Comparison of ENCODE assay signal across 10 mouse cellular contexts in the genomic region with DNA sequence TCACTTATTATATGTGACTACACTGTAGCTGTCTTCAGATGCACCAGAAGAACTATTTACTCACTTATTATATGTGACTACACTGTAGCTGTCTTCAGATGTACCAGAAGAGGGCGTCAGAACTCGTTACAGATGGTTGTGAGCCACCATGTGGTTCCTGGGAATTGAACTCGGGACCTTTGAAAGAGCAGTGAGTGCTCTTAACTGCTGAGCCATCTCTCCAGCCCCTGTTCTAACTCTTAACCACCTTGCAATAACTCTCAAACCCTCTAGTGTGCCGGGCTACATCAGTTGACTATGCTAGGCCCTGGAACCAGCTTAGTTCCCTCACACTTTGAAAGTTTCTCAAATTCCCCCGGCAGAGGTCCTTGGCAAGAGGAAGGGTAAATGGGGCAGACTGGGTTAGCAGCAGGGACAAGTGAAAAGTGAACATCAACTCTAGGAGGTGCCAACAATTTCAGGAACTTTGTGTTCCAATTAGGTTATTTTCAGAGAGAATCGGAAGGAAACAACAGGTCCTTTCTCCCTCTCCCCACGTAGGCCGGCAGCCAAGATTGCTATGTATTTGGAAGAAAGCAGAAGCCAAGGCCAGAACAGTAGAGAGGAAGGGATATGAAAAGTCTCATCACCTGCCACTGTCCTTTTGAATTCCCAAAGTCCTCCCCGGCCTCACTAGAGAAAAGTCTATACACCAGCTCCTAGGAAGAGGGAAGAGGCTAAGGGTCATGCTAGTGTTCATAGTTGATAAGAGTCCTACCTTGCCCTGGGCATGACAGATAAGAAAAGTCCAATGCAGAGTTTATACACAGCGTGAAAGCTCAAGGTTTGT. TPM values are rescaled to one million over a fixed set of nuclear protein-coding genes. Genes with fewer than 3 reads are reported as not detected.
A peak's percentile ranks its signal among the peaks of the same experiment; 100 is the strongest.
DNase-seq lines count a peak whose midpoint lies in the region; ATAC-seq and TF ChIP-seq lines count a peak whose summit lies in the region.
"Had no signal": no experiment of that assay in that cellular context is flagged by ENCODE, and none has a peak within 500 bp of the region (broad histone marks: within the 10 kb centered on the region; RNA-seq: fewer than 3 reads in every experiment).

No protein-coding gene starts in this region.

- peak overlapping the region; percentile 11 for H3K4me2 ChIP-seq in lung, embryonic 14.5 days
- H3K4me2 ChIP-seq in heart, embryonic 11.5 days, result peak overlapping the region; percentile 33; the same call in 1 of the 2 replicates

- no peak overlapping the region for H3K9ac ChIP-seq in lung, embryonic 14.5 days
- H3K9ac ChIP-seq in heart, embryonic 11.5 days (ENCODE audit: low read depth, low read length), result no peak overlapping the region

- H3K27ac ChIP-seq in lung, embryonic 14.5 days (ENCODE audit: low read depth), result 0 out of 2 replicates have a peak overlapping the region, but pooled peaks have one; percentile 21
- H3K27ac ChIP-seq in heart, embryonic 11.5 days (ENCODE audit: low read depth, low read length), result peak overlapping the region; percentile 86

- no peak overlapping the region for H3K4me3 ChIP-seq in lung, embryonic 14.5 days (ENCODE audit: low read depth, low read length)
- H3K4me3 ChIP-seq in heart, embryonic 11.5 days (ENCODE audit: low read depth, low read length), result peak overlapping the region; percentile 72; the same call in 1 of the 2 replicates

- intact Hi-C loops in left cerebral cortex, postnatal 4 days (cut with DNase I), result no loop called here

- H3K36me3 ChIP-seq in lung, embryonic 14.5 days (ENCODE audit: insufficient read depth), result peaks cover 29% of the 10 kb centered on the region
- peaks cover 13% of the 10 kb centered on the region for H3K36me3 ChIP-seq in heart, embryonic 11.5 days (ENCODE audit: control insufficient read depth, insufficient read depth, low read length)

- H3K27me3 ChIP-seq in lung, embryonic 14.5 days (ENCODE audit: insufficient read depth, low read length), result no peaks in the 10 kb centered on the region
- no peaks in the 10 kb centered on the region for H3K27me3 ChIP-seq in heart, embryonic 11.5 days (ENCODE audit: control insufficient read depth, insufficient read depth, low read length)
- H3K27me3 ChIP-seq: embryonic facial prominence, embryonic 12.5 days had no signal

- H3K4me1 ChIP-seq in lung, embryonic 14.5 days (ENCODE audit: insufficient read depth), result peaks cover 11% of the 10 kb centered on the region
- peaks cover 17% of the 10 kb centered on the region for H3K4me1 ChIP-seq in heart, embryonic 11.5 days (ENCODE audit: control insufficient read depth, insufficient read depth, low read length)

- ATAC-seq in lung, embryonic 14.5 days (ENCODE audit: insufficient read depth), result no peak
- peak; percentile 65; the same call in 1 of the 2 replicates for ATAC-seq in heart, embryonic 11.5 days (replicated peaks; ENCODE audit: insufficient number of reproducible peaks, low FRiP score, low TSS enrichment)

- H3K9me3 ChIP-seq in lung, embryonic 14.5 days (ENCODE audit: low read depth, low read length), result no peaks in the 10 kb centered on the region
- no peaks in the 10 kb centered on the region for H3K9me3 ChIP-seq in heart, embryonic 11.5 days (replicated peaks; ENCODE audit: control insufficient read depth, low read length)

- peak; percentile 19; the same call in 1 of the 2 replicates for TF ChIP-seq CTCF in lung, embryonic 14.5 days (IDR thresholded peaks at IDR 0.05; ENCODE audit: low read depth)

- 70% methylated on average over 10 of the region's 10 CpGs for WGBS in lung, embryonic 14.5 days
- WGBS in heart, embryonic 11.5 days (ENCODE audit: insufficient replicate concordance), result 70% methylated on average over 10 of the region's 10 CpGs

- DNase-seq in cerebellum, adult 9-10 months, result peak; percentile 38
- no peak for DNase-seq in cerebellum, adult 8-10 months
- DNase-seq in lung, embryonic 14.5 days, result no peak
- DNase-seq in lung, postnatal 4 days, result no peak
- peak; percentile 58 to 62 for DNase-seq in spleen, postnatal 10 days (ENCODE audit: low spot score in 2 of 2)
- no peak for DNase-seq in left cerebral cortex, postnatal 4 days
- DNase-seq in layer of hippocampus, postnatal 25 days (ENCODE audit: extremely low spot score in 1 of 2, low spot score in 1 of 2), result no peak
- DNase-seq: layer of hippocampus, postnatal 36 days had no signal

RNA-seq across cellular contexts. Expression of gene Slc3a2, which starts 8.3 kb away (rescaled TPM):
- polyA plus RNA-seq in lung, embryonic 14.5 days (2014; fragmentation: Nextera tagmentation; extraction: Ambion mirVana), result 85.0 and 89.1 TPM in 2 replicates
- 82.6 and 87.8 TPM in 2 replicates for polyA plus RNA-seq in heart, embryonic 11.5 days (2014; fragmentation: Nextera tagmentation; extraction: Ambion mirVana)
- 100 to 1,000 TPM; 166 to 179 TPM for total RNA-seq in left cerebral cortex, postnatal 4 days (2021)
- 100 to 1,000 TPM; 155 to 170 TPM for total RNA-seq in layer of hippocampus, postnatal 25 days (2021)

RNA-seq across cellular contexts. Expression of gene Wdr74, which starts 20.8 kb away (rescaled TPM):
- 83.4 and 88.0 TPM in 2 replicates for polyA plus RNA-seq in lung, embryonic 14.5 days (2014; fragmentation: Nextera tagmentation; extraction: Ambion mirVana)
- 56.4 and 58.8 TPM in 2 replicates for polyA plus RNA-seq in heart, embryonic 11.5 days (2014; fragmentation: Nextera tagmentation; extraction: Ambion mirVana)
- 10 to 100 TPM; 55.9 to 56.5 TPM for total RNA-seq in left cerebral cortex, postnatal 4 days (2021)
- total RNA-seq in layer of hippocampus, postnatal 25 days (2021), result 10 to 100 TPM; 43.9 to 53.6 TPM

RNA-seq across cellular contexts. Expression of gene 1700092M07Rik, which starts 25.7 kb away (rescaled TPM):
- polyA plus RNA-seq in lung, embryonic 14.5 days (2014; fragmentation: Nextera tagmentation; extraction: Ambion mirVana), result 1.2 and 2.3 TPM in 2 replicates
- polyA plus RNA-seq in heart, embryonic 11.5 days (2014; fragmentation: Nextera tagmentation; extraction: Ambion mirVana), result 0.99 and 2.2 TPM in 2 replicates
- 1 to 10 TPM; 2.7 to 2.8 TPM for total RNA-seq in left cerebral cortex, postnatal 4 days (2021)
- 1 to 10 TPM in 1 of 2 experiments, not detected in 1; 1.5 TPM for total RNA-seq in layer of hippocampus, postnatal 25 days (2021)

RNA-seq across cellular contexts. Expression of gene Stx5a, which starts 26.3 kb away (rescaled TPM):
- 122 and 126 TPM in 2 replicates for polyA plus RNA-seq in lung, embryonic 14.5 days (2014; fragmentation: Nextera tagmentation; extraction: Ambion mirVana)
- polyA plus RNA-seq in heart, embryonic 11.5 days (2014; fragmentation: Nextera tagmentation; extraction: Ambion mirVana), result 82.2 and 85.1 TPM in 2 replicates
- total RNA-seq in left cerebral cortex, postnatal 4 days (2021), result 10 to 100 TPM; 70.8 to 77.5 TPM
- 10 to 100 TPM; 59.9 to 70.7 TPM for total RNA-seq in layer of hippocampus, postnatal 25 days (2021)

RNA-seq across cellular contexts. Expression of gene Nxf1, which starts 42.0 kb away (rescaled TPM):
- 195 and 197 TPM in 2 replicates for polyA plus RNA-seq in lung, embryonic 14.5 days (2014; fragmentation: Nextera tagmentation; extraction: Ambion mirVana)
- polyA plus RNA-seq in heart, embryonic 11.5 days (2014; fragmentation: Nextera tagmentation; extraction: Ambion mirVana), result 126 and 138 TPM in 2 replicates
- total RNA-seq in left cerebral cortex, postnatal 4 days (2021), result 100 to 1,000 TPM; 105 to 110 TPM
- 10 to 100 TPM; 75.4 to 95.3 TPM for total RNA-seq in layer of hippocampus, postnatal 25 days (2021)

Comparison
In these comparisons a context has a peak if more than half of its experiments do, and no peak if none do; other contexts are left out.
1. DNase-seq: peak in cerebellum, adult 9-10 months (single experiment) and spleen, postnatal 10 days (2 of 2); none in cerebellum, adult 8-10 months (single experiment), lung, embryonic 14.5 days (single experiment), lung, postnatal 4 days (0 of 2), left cerebral cortex, postnatal 4 days (single experiment) and layer of hippocampus, postnatal 25 days (0 of 2).